In genomic region chr1:190403335-190403734, GRCm38 (mm10) we compare ENCODE assay signal across 25 mouse cellular contexts.
A peak's percentile ranks its signal among the peaks of the same experiment; 100 is the strongest.
DNase-seq lines count a peak whose midpoint lies in the region; ATAC-seq lines count a peak whose summit lies in the region.
"Had no signal": no experiment of that assay in that cellular context is flagged by ENCODE, and none has a peak within 500 bp of the region (broad histone marks: within the 10 kb centered on the region; RNA-seq: fewer than 3 reads in every experiment).

No protein-coding gene starts in this region.

- peak; percentile 51; the same call in 1 of the 2 replicates for ATAC-seq in forebrain, embryonic 13.5 days
- no peak for ATAC-seq in midbrain, embryonic 16.5 days
- ATAC-seq in granulocyte monocyte progenitor cell, adult 5-6 weeks (replicated peaks; ENCODE audit: poor library complexity, severe bottlenecking) = no peak
- ATAC-seq: CD4-positive, CD25-positive, alpha-beta regulatory T cell, adult 4 months; hindbrain, postnatal 0 days had no signal

- no peaks in the 10 kb centered on the region for H3K9me3 ChIP-seq in forebrain, embryonic 13.5 days (replicated peaks)
- no peaks in the 10 kb centered on the region for H3K9me3 ChIP-seq in forebrain, embryonic 10.5 days
- H3K9me3 ChIP-seq in midbrain, embryonic 10.5 days (replicated peaks) = no peaks in the 10 kb centered on the region
- no peaks in the 10 kb centered on the region for H3K9me3 ChIP-seq in midbrain, embryonic 16.5 days (replicated peaks; ENCODE audit: control insufficient read depth, low read length, poor library complexity, severe bottlenecking)
- H3K9me3 ChIP-seq: embryonic facial prominence, embryonic 15.5 days; heart, embryonic 10.5 days; hindbrain, embryonic 13.5 days had no signal

- H3K27ac ChIP-seq in forebrain, embryonic 13.5 days = no peak overlapping the region
- H3K27ac ChIP-seq in forebrain, embryonic 10.5 days = no peak overlapping the region
- H3K27ac ChIP-seq in midbrain, embryonic 10.5 days (replicated peaks) = peak overlapping the region; percentile 28
- H3K27ac ChIP-seq in midbrain, embryonic 16.5 days (ENCODE audit: low read length) = no peak overlapping the region
- H3K27ac ChIP-seq: embryonic facial prominence, embryonic 15.5 days; gastrocnemius, adult 2 months; hindbrain, embryonic 13.5 days; hindbrain, postnatal 0 days had no signal

- intact Hi-C loops in left cerebral cortex, postnatal 4 days (cut with DNase I) = no loop called here

- no peak overlapping the region for H3K4me2 ChIP-seq in forebrain, embryonic 13.5 days
- H3K4me2 ChIP-seq in midbrain, embryonic 16.5 days (ENCODE audit: low read length) = no peak overlapping the region
- H3K4me2 ChIP-seq: embryonic facial prominence, embryonic 15.5 days; hindbrain, embryonic 13.5 days had no signal

- 0 out of 2 replicates have a peak, but pooled peaks cover 6% of the 10 kb centered on the region for H3K4me1 ChIP-seq in forebrain, embryonic 13.5 days
- H3K4me1 ChIP-seq in forebrain, embryonic 10.5 days = peaks cover 16% of the 10 kb centered on the region; the same call in 1 of the 2 replicates
- H3K4me1 ChIP-seq in midbrain, embryonic 10.5 days = peaks cover 12% of the 10 kb centered on the region
- no peaks in the 10 kb centered on the region for H3K4me1 ChIP-seq in midbrain, embryonic 16.5 days (ENCODE audit: control insufficient read depth, insufficient read depth, low read length)
- H3K4me1 ChIP-seq: embryonic facial prominence, embryonic 15.5 days; hindbrain, embryonic 13.5 days had no signal

- peaks cover 46% of the 10 kb centered on the region for H3K27me3 ChIP-seq in forebrain, embryonic 13.5 days
- peaks cover 34% of the 10 kb centered on the region for H3K27me3 ChIP-seq in forebrain, embryonic 10.5 days (ENCODE audit: poor library complexity, severe bottlenecking)
- H3K27me3 ChIP-seq in midbrain, embryonic 10.5 days (ENCODE audit: low read depth, poor library complexity, severe bottlenecking) = peaks cover 9% of the 10 kb centered on the region
- no peaks in the 10 kb centered on the region; the same call in 1 of the 2 replicates for H3K27me3 ChIP-seq in midbrain, embryonic 16.5 days (ENCODE audit: control insufficient read depth, insufficient read depth, low read depth, low read length)
- H3K27me3 ChIP-seq: embryonic facial prominence, embryonic 15.5 days; hindbrain, embryonic 13.5 days had no signal

- H3K4me3 ChIP-seq in forebrain, embryonic 13.5 days = no peak overlapping the region
- H3K4me3 ChIP-seq in forebrain, embryonic 10.5 days = no peak overlapping the region
- H3K4me3 ChIP-seq in midbrain, embryonic 10.5 days = no peak overlapping the region
- no peak overlapping the region for H3K4me3 ChIP-seq in midbrain, embryonic 16.5 days (ENCODE audit: low read depth, low read length)
- H3K4me3 ChIP-seq: embryonic facial prominence, embryonic 15.5 days; erythroblast, embryonic 14.5 days; gastrocnemius, adult 2 months; heart, embryonic 10.5 days; hindbrain, embryonic 13.5 days had no signal

- 36% methylated on average over 12 of the region's 12 CpGs for WGBS in forebrain, embryonic 13.5 days
- WGBS in forebrain, embryonic 10.5 days = 66% methylated on average over 12 of the region's 12 CpGs
- 75% methylated on average over 12 of the region's 12 CpGs for WGBS in midbrain, embryonic 10.5 days
- 49% methylated on average over 12 of the region's 12 CpGs for WGBS in midbrain, embryonic 16.5 days

- no peak overlapping the region for H3K9ac ChIP-seq in forebrain, embryonic 13.5 days
- no peak overlapping the region for H3K9ac ChIP-seq in midbrain, embryonic 16.5 days (ENCODE audit: low read depth, low read length)
- H3K9ac ChIP-seq: embryonic facial prominence, embryonic 15.5 days; hindbrain, embryonic 13.5 days had no signal

- no peak for DNase-seq in forebrain, embryonic 10.5 days (ENCODE audit: extremely low spot score, low spot score)
- no peak for DNase-seq in midbrain, embryonic 10.5 days (ENCODE audit: low spot score)
- peak; percentile 10 for DNase-seq in lung, postnatal 14 days
- no peak for DNase-seq in left cerebral cortex, postnatal 4 days
- no peak for DNase-seq in cerebellum, adult 11-12 months
- DNase-seq: adrenal gland, postnatal 10 days; B cell, adult 2 months; cerebellum, adult 2 months; cerebellum, postnatal 10 days; embryo, embryonic 11 days; gastrocnemius, adult 2 months; gastrocnemius, postnatal 36 days; heart, adult 18-20 months; heart, postnatal 10 days; heart, postnatal 4 days had no signal

- no peaks in the 10 kb centered on the region for H3K36me3 ChIP-seq in forebrain, embryonic 13.5 days (ENCODE audit: poor library complexity, severe bottlenecking)
- H3K36me3 ChIP-seq in forebrain, embryonic 10.5 days (replicated peaks) = no peaks in the 10 kb centered on the region
- no peaks in the 10 kb centered on the region for H3K36me3 ChIP-seq in midbrain, embryonic 10.5 days
- H3K36me3 ChIP-seq in midbrain, embryonic 16.5 days (ENCODE audit: control insufficient read depth, insufficient read depth, low read length) = no peaks in the 10 kb centered on the region
- H3K36me3 ChIP-seq: embryonic facial prominence, embryonic 15.5 days; G1E; heart, embryonic 10.5 days; hindbrain, embryonic 13.5 days had no signal
